7 mouse cellular contexts compared by ENCODE assay signal in genomic region chr4:133085783-133086342, GRCm38 (mm10). TPM values are rescaled to one million over a fixed set of nuclear protein-coding genes. Genes with fewer than 3 reads are reported as not detected.
DNase-seq lines count a peak whose midpoint lies in the region; ATAC-seq and TF ChIP-seq lines count a peak whose summit lies in the region.

No protein-coding gene starts in this region.

- ATAC-seq in heart, embryonic 14.5 days (ENCODE audit: insufficient number of reproducible peaks, insufficient read depth, low FRiP score, low read depth): no peak
- peak; percentile 24; the same call in 1 of the 2 replicates for ATAC-seq in liver, postnatal 0 days

- TF ChIP-seq CTCF in testis, adult 2 months (IDR thresholded peaks at IDR 0.05; ENCODE audit: control insufficient read depth, insufficient read depth, insufficient replicate concordance, low read depth, low read length): no peak
- no peak for TF ChIP-seq CTCF in liver, postnatal 0 days (IDR thresholded peaks at IDR 0.05; ENCODE audit: low read depth)
- no peak for TF ChIP-seq CTCF in small intestine, adult 2 months (IDR thresholded peaks at IDR 0.05; ENCODE audit: extremely low read depth, insufficient read length, insufficient replicate concordance, low read depth, low read length)

- H3K27ac ChIP-seq in testis, adult 2 months (ENCODE audit: control insufficient read depth, insufficient read depth, low read depth, low read length): peak overlapping the region; percentile 24; the same call in 1 of the 2 replicates
- peak overlapping the region; percentile 92 to 95 for H3K27ac ChIP-seq in heart, embryonic 14.5 days (replicated peaks in 1 of 2; ENCODE audit: control insufficient read depth in 1 of 2, insufficient read depth in 1 of 2, low read depth in 2 of 2, low read length in 2 of 2)
- H3K27ac ChIP-seq in liver, postnatal 0 days (ENCODE audit: low read depth): peak overlapping the region; percentile 55
- H3K27ac ChIP-seq in small intestine, adult 2 months (ENCODE audit: insufficient read depth, low read depth, low read length): peak overlapping the region; percentile 84

- no peak overlapping the region for H3K4me3 ChIP-seq in testis, adult 2 months (ENCODE audit: control insufficient read depth, low read depth, low read length)
- peak overlapping the region; percentile 44 to 47; a peak in 3 of 4 replicates for H3K4me3 ChIP-seq in heart, embryonic 14.5 days (ENCODE audit: control insufficient read depth in 1 of 2, insufficient read depth in 1 of 2, low read depth in 1 of 2, low read length in 2 of 2)
- no peak overlapping the region for H3K4me3 ChIP-seq in liver, postnatal 0 days (ENCODE audit: low read depth, low read length)
- peak overlapping the region; percentile 57; the same call in 1 of the 2 replicates for H3K4me3 ChIP-seq in small intestine, adult 2 months (ENCODE audit: low read depth, low read length)

- no peaks in the 10 kb centered on the region for H3K9me3 ChIP-seq in heart, embryonic 14.5 days (ENCODE audit: control insufficient read depth, low read length)
- H3K9me3 ChIP-seq in liver, postnatal 0 days (ENCODE audit: low read length): no peaks in the 10 kb centered on the region

- 20% methylated on average over 12 of the region's 12 CpGs for WGBS in heart, embryonic 14.5 days
- WGBS in liver, postnatal 0 days (ENCODE audit: insufficient replicate concordance): 44% methylated on average over 11 of the region's 12 CpGs
- WGBS in small intestine, adult 2 months: 48% methylated on average over 12 of the region's 12 CpGs

- TF ChIP-seq EP300 in liver, postnatal 0 days (IDR thresholded peaks at IDR 0.05; ENCODE audit: low read depth): no peak

- no peaks in the 10 kb centered on the region for H3K36me3 ChIP-seq in testis, adult 2 months (ENCODE audit: control insufficient read depth, insufficient read depth, low read length)
- H3K36me3 ChIP-seq in heart, embryonic 14.5 days (ENCODE audit: control insufficient read depth, insufficient read depth, low read length): peaks cover 6% of the 10 kb centered on the region
- H3K36me3 ChIP-seq in liver, postnatal 0 days (replicated peaks; ENCODE audit: insufficient read depth, low read length): no peaks in the 10 kb centered on the region
- H3K36me3 ChIP-seq in small intestine, adult 2 months (ENCODE audit: control insufficient read depth, insufficient read depth, low read length): no peaks in the 10 kb centered on the region

- DNase-seq in testis, postnatal 14 days (ENCODE audit: low spot score): no peak
- no peak for DNase-seq in liver, postnatal 0 days
- no peak for DNase-seq in adrenal gland, adult 18-20 months (ENCODE audit: low spot score in 2 of 2)
- DNase-seq in cerebellum, adult 11 months: no peak

- peak overlapping the region; percentile 94 for H3K4me2 ChIP-seq in heart, embryonic 14.5 days (ENCODE audit: low read length)
- peak overlapping the region; percentile 71 for H3K4me2 ChIP-seq in liver, postnatal 0 days (ENCODE audit: low read depth, low read length)

- H3K9ac ChIP-seq in heart, embryonic 14.5 days (ENCODE audit: low read length): peak overlapping the region; percentile 80
- H3K9ac ChIP-seq in liver, postnatal 0 days (replicated peaks): no peak overlapping the region

- H3K27me3 ChIP-seq in testis, adult 2 months (ENCODE audit: control insufficient read depth, insufficient read depth, low read length): no peaks in the 10 kb centered on the region
- no peaks in the 10 kb centered on the region for H3K27me3 ChIP-seq in heart, embryonic 14.5 days (ENCODE audit: control insufficient read depth, insufficient read depth, low read length)
- H3K27me3 ChIP-seq in liver, postnatal 0 days (ENCODE audit: insufficient read depth, low read length): 0 out of 2 replicates have a peak, but pooled peaks cover 6% of the 10 kb centered on the region
- no peaks in the 10 kb centered on the region for H3K27me3 ChIP-seq in small intestine, adult 2 months (ENCODE audit: control insufficient read depth, insufficient read depth, low read length)

- TF ChIP-seq POLR2A in testis, adult 2 months (IDR thresholded peaks at IDR 0.05; ENCODE audit: control insufficient read depth, low read depth, low read length): no peak
- no peak for TF ChIP-seq POLR2A in small intestine, adult 2 months (IDR thresholded peaks at IDR 0.05; ENCODE audit: low read depth, low read length)

- peaks cover 16% of the 10 kb centered on the region for H3K4me1 ChIP-seq in testis, adult 2 months (ENCODE audit: control insufficient read depth, insufficient read depth, low read length)
- peaks cover 57 to 69% of the 10 kb centered on the region in 2 experiments for H3K4me1 ChIP-seq in heart, embryonic 14.5 days (ENCODE audit: control insufficient read depth in 2 of 2, insufficient read depth in 2 of 2, low read length in 2 of 2)
- H3K4me1 ChIP-seq in liver, postnatal 0 days (ENCODE audit: insufficient read depth): peaks cover 43% of the 10 kb centered on the region
- H3K4me1 ChIP-seq in small intestine, adult 2 months (ENCODE audit: control insufficient read depth, insufficient read depth, insufficient read length, low read length): peaks cover 39% of the 10 kb centered on the region

RNA-seq across cellular contexts. Expression of gene Wasf2, which starts 44.4 kb away (rescaled TPM):
- 156 and 195 TPM in 2 replicates for polyA plus RNA-seq in testis, adult 2 months (2012; rRNA removed)
- 50.7 and 68.6 TPM in 2 replicates for polyA plus RNA-seq in heart, embryonic 14.5 days (2014; fragmentation: Nextera tagmentation; extraction: Ambion mirVana)
- 35.8 and 43.1 TPM in 2 replicates for polyA plus RNA-seq in liver, postnatal 0 days (2015; fragmentation: Nextera tagmentation; extraction: Ambion mirVana)
- polyA plus RNA-seq in small intestine, adult 2 months (2012; rRNA removed): 37.6 and 97.6 TPM in 2 replicates
- total RNA-seq in adrenal gland, adult 18-20 months (2021): 100 to 1,000 TPM in 1 of 2 experiments, 10 to 100 TPM in 1; 97.5 to 102 TPM

Comparison
In these comparisons a context has a peak if more than half of its experiments do, and no peak if none do; other contexts are left out.
1. H3K27ac ChIP-seq: peak in every context shown above with its lines; median percentile 94 in heart, embryonic 14.5 days; 84 in small intestine, adult 2 months; 55 in liver, postnatal 0 days; 24 in testis, adult 2 months.
2. H3K4me3 ChIP-seq: peak in heart, embryonic 14.5 days (2 of 2) and small intestine, adult 2 months (single experiment); none in testis, adult 2 months (single experiment) and liver, postnatal 0 days (single experiment).